Mouse (Mus musculus): ENCODE measurements at regions not wholly inside any gene's neighbourhood (a gene's known extent, or its start where the extent isn't known, plus 50 kb on each side); places are given as distances from the start of the nearest gene placed in this dataset.

DNA sequence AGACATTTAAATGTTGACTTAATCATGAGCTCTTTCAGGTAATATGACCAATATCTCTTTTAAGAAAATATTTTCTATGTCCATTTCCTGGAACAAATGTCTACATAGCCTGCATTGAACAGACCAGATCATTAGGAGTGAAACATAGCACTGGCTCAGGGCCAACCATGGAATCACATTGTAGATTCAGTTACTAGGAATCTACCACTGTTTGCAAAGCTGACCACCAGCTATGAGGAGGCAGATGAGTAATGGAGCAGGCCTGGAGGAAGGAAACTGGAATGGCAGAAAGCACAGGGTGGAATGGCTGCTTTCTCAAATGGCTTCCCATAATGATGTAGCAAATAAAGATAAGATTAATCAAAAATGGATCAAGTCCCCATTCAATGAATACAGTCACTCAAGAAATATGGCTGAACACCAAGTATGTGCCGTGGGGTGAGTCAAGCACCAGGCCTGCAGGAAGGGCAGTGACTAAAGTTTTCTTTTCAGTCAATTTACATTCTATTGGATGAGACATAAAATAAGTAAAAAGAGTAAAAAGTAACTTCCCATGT is 207.6 kb downstream of the Ankrd50 start:
- TF ChIP-seq CTCF (IDR thresholded peaks at IDR 0.05; ENCODE audit: low read depth, low read length) (no peak), POLR2A (IDR thresholded peaks at IDR 0.05; ENCODE audit: extremely low read depth, insufficient read depth, low read length) (no peak)
